Mouse (Mus musculus) spleen, adult 2 months (tissue): ENCODE data around the gene Dhrs7c.

ENCODE experiments used
- CTCF ChIP-seq: fragments of 200-500 bp; IDR thresholded peaks from 2 replicates; pipeline ENCODE4 v1.5.1; 2011; ENCODE audit warnings: mild to moderate bottlenecking, inconsistent platforms; ENCODE audit not compliant: insufficient read depth, insufficient read length, insufficient replicate concordance; ENCODE audit errors: extremely low read depth
- POLR2A ChIP-seq: fragments of 200-500 bp; IDR thresholded peaks from 2 replicates; pipeline ENCODE4 v1.6.1; 2011; ENCODE audit warnings: low read depth, low read length, inconsistent platforms

- no peak for TF ChIP-seq POLR2A
- TF ChIP-seq CTCF, result no peak
Observed at GRCm38 (mm10) chr11:67860743-67861398, 62.9 kb downstream of the Dhrs7c start.
